Mouse (Mus musculus): ENCODE measurements around the gene Aldh16a1.

- TF ChIP-seq CTCF (IDR thresholded peaks at IDR 0.05) = no peak
- TF ChIP-seq EP300 (IDR thresholded peaks at IDR 0.05) = no peak
Observed at GRCm38 (mm10) chr7:45162551-45162950, 8.2 kb upstream of the Aldh16a1 start.
